Mouse (Mus musculus) heart, embryonic 11.5 days (tissue): Measurements from ENCODE around the gene Scn9a. TPM values are rescaled to one million over a fixed set of nuclear protein-coding genes. Genes with fewer than 3 reads are reported as not detected.

Experiments used
- ATAC-seq: fragments of 200-750 bp; cut with Nextera tagmentation; replicated peaks from 2 replicates; pipeline ENCODE4 v1.8.0; 2017; ENCODE audit warnings: moderate library complexity; ENCODE audit not compliant: insufficient number of reproducible peaks, low FRiP score, low TSS enrichment
- H3K27ac ChIP-seq: fragments of 300-500 bp; sonication (generic); 2 replicates; pipeline ENCODE4 v1.5.1; 2014; ENCODE audit warnings: mild to moderate bottlenecking, low read depth, low read length
- H3K27me3 ChIP-seq: fragments of 300-500 bp; sonication (generic); 2 replicates; pipeline ENCODE4 v1.6.1; 2014; ENCODE audit warnings: mild to moderate bottlenecking, low read length, mixed read lengths; ENCODE audit not compliant: control insufficient read depth, insufficient read depth
- H3K36me3 ChIP-seq: fragments of 300-500 bp; sonication (generic); 2 replicates; pipeline ENCODE4 v1.6.1; 2014; ENCODE audit warnings: mild to moderate bottlenecking, low read length, moderate library complexity, mixed read lengths; ENCODE audit not compliant: control insufficient read depth, insufficient read depth
- H3K4me1 ChIP-seq: fragments of 300-500 bp; sonication (generic); 2 replicates; pipeline ENCODE4 v1.6.1; 2014; ENCODE audit warnings: low read length; ENCODE audit not compliant: control insufficient read depth, insufficient read depth
- H3K4me2 ChIP-seq: fragments of 300-500 bp; sonication (generic); 2 replicates; pipeline ENCODE4 v1.6.1; 2014; ENCODE audit warnings: mild to moderate bottlenecking, moderate library complexity
- H3K4me3 ChIP-seq: fragments of 300-500 bp; sonication (generic); 2 replicates; pipeline ENCODE4 v1.5.1; 2014; ENCODE audit warnings: low read depth, low read length
- H3K9ac ChIP-seq: fragments of 300-500 bp; sonication (generic); 2 replicates; pipeline ENCODE4 v1.6.1; 2014; ENCODE audit warnings: mild to moderate bottlenecking, low read depth, low read length, moderate library complexity
- H3K9me3 ChIP-seq: fragments of 300-500 bp; sonication (generic); replicated peaks from 2 replicates; pipeline ENCODE4 v1.6.1; 2016; ENCODE audit warnings: low read length; ENCODE audit not compliant: control insufficient read depth
- WGBS: fragments of 180-500 bp; shearing (Covaris S2); extraction: QIAGEN DNeasy Blood & Tissue Kit; methylation state at CpG from one replicate; pipeline ENCODE4 v1.1.7; 2014; ENCODE audit not compliant: insufficient replicate concordance; 5-methylcytosine and 5-hydroxymethylcytosine counted together
- polyA plus RNA-seq: library from polyadenylated mRNA; unstranded; fragments of >200 nt; fragmentation: Nextera tagmentation; extraction: Ambion mirVana; gene quantifications from 2 replicates; pipeline ENCODE4 v1.2.1, GENCODE M21; 2014

The Scn9a gene
- polyA plus RNA-seq, 1 experiment from 2014 or later: 0.03 TPM

DNA sequence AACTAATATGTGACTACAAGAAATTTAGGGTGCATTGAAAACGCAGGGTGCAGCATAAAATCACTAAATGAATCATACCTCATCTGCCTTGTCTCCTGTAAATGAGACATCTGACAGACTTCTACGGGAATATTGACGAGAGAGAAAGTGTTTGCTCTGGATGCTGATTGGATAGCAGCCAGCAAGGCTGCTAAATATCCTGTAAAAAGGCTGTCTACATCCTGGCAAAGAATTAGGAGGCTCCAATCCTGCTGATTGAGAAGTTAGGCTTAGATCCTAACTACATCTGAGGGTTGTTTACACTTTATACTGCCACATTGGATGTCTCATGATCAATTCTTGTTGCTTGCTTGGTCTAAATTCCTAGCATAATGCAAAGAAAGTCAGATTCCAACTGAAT, 44.6 kb downstream of the Scn9a start:
- H3K4me2 ChIP-seq: no peak overlapping the region
- no peak overlapping the region for H3K4me3 ChIP-seq
- ATAC-seq: no peak
- H3K36me3 ChIP-seq: no peaks in the 10 kb centered on the region
- H3K9ac ChIP-seq: no peak overlapping the region
- no peak overlapping the region for H3K27ac ChIP-seq
- WGBS: 78% methylated on average over 3 of the region's 3 CpGs
- H3K9me3 ChIP-seq: no peaks in the 10 kb centered on the region
- no peaks in the 10 kb centered on the region for H3K4me1 ChIP-seq
- no peaks in the 10 kb centered on the region for H3K27me3 ChIP-seq

DNA sequence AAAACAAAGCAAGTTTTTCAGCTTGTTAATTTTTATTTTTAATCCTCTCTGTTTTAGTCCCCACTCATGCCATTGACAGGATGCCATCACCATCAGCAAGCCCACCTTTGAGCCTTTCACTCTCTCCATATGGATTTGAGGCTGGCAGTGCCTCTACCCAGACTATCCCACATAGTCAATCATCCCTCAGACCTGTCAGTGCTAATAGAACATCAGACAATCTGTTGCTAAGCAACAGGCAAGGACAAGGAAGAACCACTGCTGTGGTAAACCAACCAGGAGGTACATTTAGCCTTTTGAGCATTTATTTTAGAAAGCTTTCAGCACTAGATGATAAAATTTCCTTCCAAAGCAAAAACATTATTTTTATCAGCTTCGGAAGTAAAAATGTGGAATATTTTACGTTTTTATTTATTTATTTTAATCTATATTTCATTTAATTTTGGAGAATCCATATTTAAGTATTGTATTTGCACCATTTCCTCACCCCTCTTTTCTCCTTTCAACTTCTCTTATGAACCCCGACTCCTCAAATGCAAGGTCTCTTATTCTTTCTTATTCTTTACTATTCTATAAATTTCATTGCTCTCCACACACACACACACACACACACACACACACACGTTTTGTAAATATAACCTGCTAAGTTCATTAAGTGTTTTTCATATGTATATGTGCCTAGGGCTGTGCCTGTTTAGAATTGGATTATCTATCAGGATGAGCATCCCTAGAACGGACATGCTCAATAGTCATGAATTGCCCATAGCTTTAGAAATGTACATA, 54.5 kb downstream of the Scn9a start:
- WGBS: 65% methylated on average over 5 of the region's 5 CpGs
- H3K9me3 ChIP-seq: no peaks in the 10 kb centered on the region
- no peak overlapping the region for H3K9ac ChIP-seq
- H3K4me3 ChIP-seq: no peak overlapping the region
- H3K4me1 ChIP-seq: no peaks in the 10 kb centered on the region
- H3K27me3 ChIP-seq: no peaks in the 10 kb centered on the region
- H3K4me2 ChIP-seq: no peak overlapping the region
- no peak overlapping the region for H3K27ac ChIP-seq
- no peak for ATAC-seq
- H3K36me3 ChIP-seq: no peaks in the 10 kb centered on the region

DNA sequence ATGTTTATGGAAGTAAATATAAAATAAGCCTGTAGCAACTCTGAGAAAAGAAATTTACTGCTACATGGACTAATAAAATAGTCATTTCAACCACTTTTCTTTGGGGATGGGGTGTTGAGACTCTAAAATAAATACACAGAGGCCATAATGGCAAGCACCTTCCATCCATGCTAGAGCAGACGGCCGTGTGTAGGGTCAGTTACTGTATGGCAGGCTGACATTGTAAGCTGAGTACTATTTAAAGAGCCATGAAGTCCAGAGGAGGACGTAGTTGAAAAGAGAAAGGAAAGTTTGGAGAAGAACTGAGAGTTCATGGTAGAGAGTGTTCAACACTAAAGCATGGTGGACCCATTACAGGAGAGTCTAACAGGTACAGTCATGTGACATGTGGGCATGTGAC, 86.5 kb downstream of the Scn9a start:
- ATAC-seq: no peak
- no peaks in the 10 kb centered on the region for H3K9me3 ChIP-seq
- H3K36me3 ChIP-seq: no peaks in the 10 kb centered on the region
- no peak overlapping the region for H3K4me3 ChIP-seq
- no peak overlapping the region for H3K27ac ChIP-seq
- no peaks in the 10 kb centered on the region for H3K4me1 ChIP-seq
- H3K4me2 ChIP-seq: no peak overlapping the region
- H3K9ac ChIP-seq: no peak overlapping the region
- WGBS: 69% methylated on average over 3 of the region's 3 CpGs
- H3K27me3 ChIP-seq: no peaks in the 10 kb centered on the region

DNA sequence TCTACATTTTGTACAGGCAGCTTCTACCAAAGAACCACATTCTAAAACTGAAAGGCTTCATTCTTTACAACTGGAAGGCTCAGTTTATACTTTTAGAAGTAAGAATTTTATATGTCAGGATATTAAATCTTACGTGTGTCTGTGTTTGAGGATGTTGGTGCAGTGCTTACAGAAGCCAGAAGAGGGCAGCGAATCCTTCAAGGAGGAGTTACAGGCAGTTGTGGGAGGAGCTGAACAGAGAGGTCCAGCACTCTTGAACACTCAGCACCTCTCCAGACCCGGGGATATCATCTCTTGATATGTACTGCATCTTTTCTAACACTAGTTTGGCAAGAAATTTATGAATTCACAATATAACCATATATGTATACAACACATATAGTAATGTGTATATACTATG, 114.8 kb downstream of the Scn9a start:
- Histone ChIP-seq H3K4me2 (no peak overlapping the region), H3K4me1 (no peaks in the 10 kb centered on the region), H3K27ac (no peak overlapping the region), H3K27me3 (no peaks in the 10 kb centered on the region), H3K36me3 (no peaks in the 10 kb centered on the region), H3K9ac (no peak overlapping the region), H3K9me3 (no peaks in the 10 kb centered on the region), H3K4me3 (no peak overlapping the region)
- WGBS: 55% methylated on average over 3 of the region's 3 CpGs
- ATAC-seq: no peak

DNA sequence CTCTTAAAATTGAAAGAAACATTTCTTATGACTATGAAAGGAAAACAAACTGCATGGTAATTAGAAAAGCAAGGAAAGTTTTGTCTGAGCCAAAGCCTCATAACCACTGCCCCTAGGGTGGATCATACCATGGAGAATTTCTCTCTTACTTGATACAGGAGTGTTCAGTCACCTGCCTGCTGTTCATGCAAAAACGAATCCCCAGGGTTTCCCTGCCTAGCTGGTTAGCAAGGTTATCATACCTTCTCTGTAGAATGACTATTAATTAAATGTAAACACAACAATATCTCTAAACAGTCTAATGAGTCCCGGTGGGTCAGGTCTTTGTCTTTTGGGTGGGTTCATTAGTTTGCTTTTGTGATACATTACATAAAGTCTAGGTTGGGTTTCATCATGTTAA, 123.3 kb downstream of the Scn9a start:
- H3K4me3 ChIP-seq: no peak overlapping the region
- no peaks in the 10 kb centered on the region for H3K36me3 ChIP-seq
- no peak overlapping the region for H3K27ac ChIP-seq
- no peaks in the 10 kb centered on the region for H3K9me3 ChIP-seq
- ATAC-seq: no peak
- H3K4me1 ChIP-seq: no peaks in the 10 kb centered on the region
- 58% methylated on average over 2 of the region's 2 CpGs for WGBS
- no peak overlapping the region for H3K4me2 ChIP-seq
- no peaks in the 10 kb centered on the region for H3K27me3 ChIP-seq
- no peak overlapping the region for H3K9ac ChIP-seq

DNA sequence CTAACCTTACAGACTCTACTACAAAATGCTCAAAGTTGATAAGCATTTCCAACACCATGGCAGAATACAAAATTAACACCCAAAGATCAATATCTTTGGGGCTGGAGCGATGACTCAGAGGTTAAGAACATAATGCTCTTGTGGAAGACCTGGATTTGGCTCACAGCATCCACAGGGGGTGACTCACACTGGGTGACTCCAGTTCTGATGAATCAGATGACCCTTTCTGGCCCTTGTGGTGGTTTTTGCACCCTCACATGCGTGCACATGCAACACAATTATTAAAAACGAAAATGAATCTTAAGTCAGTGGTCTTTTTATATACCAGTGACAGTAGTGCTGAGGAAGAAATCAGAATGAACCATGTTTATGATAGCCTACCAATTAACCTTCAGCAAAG, 126.7 kb downstream of the Scn9a start:
- Histone ChIP-seq H3K4me2 (no peak overlapping the region), H3K4me1 (no peaks in the 10 kb centered on the region), H3K9me3 (no peaks in the 10 kb centered on the region), H3K9ac (no peak overlapping the region), H3K27me3 (no peaks in the 10 kb centered on the region), H3K36me3 (no peaks in the 10 kb centered on the region), H3K4me3 (no peak overlapping the region), H3K27ac (no peak overlapping the region)
- 64% methylated on average over 3 of the region's 3 CpGs for WGBS
- no peak for ATAC-seq

DNA sequence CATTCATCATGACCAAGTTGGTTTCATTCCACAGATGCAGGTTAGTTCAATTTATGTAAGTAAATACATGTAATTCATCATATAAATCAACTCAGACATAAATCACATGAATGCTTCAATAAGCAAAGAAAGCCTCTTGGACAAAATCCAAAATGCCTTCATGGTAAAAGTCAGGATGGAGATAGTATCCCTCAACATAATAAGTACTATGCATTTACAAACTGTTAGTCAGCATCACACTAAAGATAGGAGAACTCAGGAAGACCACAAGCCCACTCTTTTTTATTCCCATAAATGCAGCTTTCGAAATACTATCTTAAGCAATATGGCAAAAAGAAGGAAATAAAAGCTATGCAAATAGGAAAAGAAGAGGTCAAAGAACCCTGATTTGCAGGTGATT, 127.1 kb downstream of the Scn9a start:
- no peaks in the 10 kb centered on the region for H3K36me3 ChIP-seq
- no peak overlapping the region for H3K4me2 ChIP-seq
- H3K27me3 ChIP-seq: no peaks in the 10 kb centered on the region
- ATAC-seq: no peak
- H3K4me3 ChIP-seq: no peak overlapping the region
- H3K4me1 ChIP-seq: no peaks in the 10 kb centered on the region
- no peak overlapping the region for H3K27ac ChIP-seq
- no peaks in the 10 kb centered on the region for H3K9me3 ChIP-seq
- H3K9ac ChIP-seq: no peak overlapping the region
- WGBS: 63% methylated on average over 1 of the region's 1 CpGs

DNA sequence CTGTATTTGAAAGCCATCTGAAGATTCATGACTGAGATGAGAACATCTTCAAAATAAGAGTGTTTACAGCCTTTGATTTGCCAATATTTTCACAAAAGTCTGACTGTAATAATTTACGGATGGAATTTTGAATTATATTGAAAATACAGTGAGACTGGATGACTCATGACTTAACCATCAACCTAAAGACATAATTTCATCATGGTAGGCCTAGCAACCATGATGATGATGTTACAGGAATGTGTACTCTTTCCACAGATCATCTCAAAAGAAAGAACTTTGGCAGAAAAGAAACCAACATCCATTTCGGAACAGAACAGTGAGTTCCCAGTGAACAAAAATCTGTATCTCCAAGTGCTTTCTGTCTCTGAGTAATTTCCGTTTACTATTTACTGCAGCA, 132.6 kb downstream of the Scn9a start:
- Histone ChIP-seq H3K4me3 (no peak overlapping the region), H3K4me1 (no peaks in the 10 kb centered on the region), H3K4me2 (no peak overlapping the region), H3K27ac (no peak overlapping the region), H3K27me3 (no peaks in the 10 kb centered on the region), H3K9me3 (no peaks in the 10 kb centered on the region), H3K36me3 (no peaks in the 10 kb centered on the region), H3K9ac (no peak overlapping the region)
- no peak for ATAC-seq
- 77% methylated on average over 3 of the region's 3 CpGs for WGBS

DNA sequence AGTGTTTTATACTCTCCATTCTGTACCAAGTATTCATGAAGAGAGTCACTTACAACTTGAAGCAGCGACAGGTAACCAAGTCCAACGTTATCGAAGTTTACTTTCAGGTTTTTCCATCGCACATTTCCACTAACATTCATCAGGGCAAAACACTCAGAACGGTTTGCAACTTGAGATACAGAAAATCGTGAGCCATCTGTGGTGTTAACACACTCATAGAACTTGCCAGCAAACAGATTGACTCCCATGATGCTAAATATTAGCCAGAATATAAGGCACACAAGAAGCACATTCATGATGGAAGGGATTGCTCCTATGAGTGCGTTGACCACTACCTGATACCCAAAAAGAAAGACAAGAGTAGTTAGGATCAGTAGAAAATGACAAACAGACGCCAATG, 140.2 kb downstream of the Scn9a start:
- H3K27ac ChIP-seq: no peak overlapping the region
- WGBS: 71% methylated on average over 8 of the region's 8 CpGs
- H3K4me1 ChIP-seq: no peaks in the 10 kb centered on the region
- no peaks in the 10 kb centered on the region for H3K9me3 ChIP-seq
- no peaks in the 10 kb centered on the region for H3K27me3 ChIP-seq
- no peak overlapping the region for H3K4me2 ChIP-seq
- no peak overlapping the region for H3K9ac ChIP-seq
- no peak for ATAC-seq
- no peaks in the 10 kb centered on the region for H3K36me3 ChIP-seq
- H3K4me3 ChIP-seq: no peak overlapping the region
